Mouse (Mus musculus): ENCODE results near the gene Shroom4. TPM values are rescaled to one million over a fixed set of nuclear protein-coding genes. Genes with fewer than 3 reads are reported as not detected.
A peak's percentile ranks its signal among the peaks of the same experiment; 100 is the strongest.

Shroom4 gene
- polyA plus RNA-seq, 2 experiments, result 0.23 to 0.50 TPM

GRCm38 (mm10) chrX:6594183-6594582 lies 194.5 kb downstream of the Shroom4 start:
- ATAC-seq (ENCODE audit: insufficient read depth) (no peak), DNase-seq (ENCODE audit: low read depth in 3 of 3, low spot score in 3 of 3) (no peak)
- Histone ChIP-seq H3K4me3 (ENCODE audit: insufficient read depth in 1 of 2, low read depth in 2 of 2, low read length in 2 of 2) (no peak overlapping the region), H3K9ac (replicated peaks) (no peak overlapping the region), H3K27ac (no peak overlapping the region), H3K9me3 (ENCODE audit: control insufficient read depth, low read length) (no peaks in the 10 kb centered on the region), H3K36me3 (replicated peaks; ENCODE audit: control insufficient read depth, insufficient read depth, low read depth) (no peaks in the 10 kb centered on the region), H3K4me1 (replicated peaks; ENCODE audit: control insufficient read depth in 2 of 2, insufficient read depth in 2 of 2, low read length in 1 of 2) (no peaks in the 10 kb centered on the region), H3K27me3 (ENCODE audit: control insufficient read depth, insufficient read depth, low read length) (no peaks in the 10 kb centered on the region), H3K4me2 (ENCODE audit: low read depth) (no peak overlapping the region)
- TF ChIP-seq CTCF (IDR thresholded peaks at IDR 0.05; ENCODE audit: low read depth) (no peak), EP300 (IDR thresholded peaks at IDR 0.05; ENCODE audit: low read depth) (no peak)
- WGBS (ENCODE audit: insufficient replicate concordance), result 62% methylated on average over 3 of the region's 3 CpGs

DNA sequence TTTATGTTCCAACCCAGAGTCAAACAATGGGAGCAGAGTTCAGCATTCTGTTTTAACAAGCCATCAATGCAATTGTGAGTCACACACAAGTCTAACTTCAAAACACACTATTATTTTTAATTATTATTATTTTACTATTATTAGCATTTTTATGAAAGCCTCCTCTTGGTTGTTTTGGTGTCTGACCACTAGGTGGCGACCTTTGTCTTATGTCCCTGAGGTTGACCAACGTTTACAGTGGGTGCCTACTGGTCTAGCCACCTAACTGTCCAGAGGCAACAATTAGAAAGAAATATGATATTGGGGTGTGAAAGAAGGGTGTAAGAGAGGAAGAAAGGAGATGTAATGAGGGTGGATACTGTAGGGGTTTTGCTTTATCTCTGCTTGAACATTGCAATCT lies 254.4 kb downstream of the Shroom4 start:
- DNase-seq (ENCODE audit: low read depth in 3 of 3, low spot score in 3 of 3) (peak in 1 of 3 experiments; percentile 0), ATAC-seq (ENCODE audit: insufficient read depth) (no peak)
- no peaks in the 10 kb centered on the region for H3K27me3 ChIP-seq (ENCODE audit: control insufficient read depth, insufficient read depth, low read length)
- no peaks in the 10 kb centered on the region for H3K4me1 ChIP-seq (replicated peaks; ENCODE audit: control insufficient read depth in 2 of 2, insufficient read depth in 2 of 2, low read length in 1 of 2)
- no peaks in the 10 kb centered on the region for H3K9me3 ChIP-seq (ENCODE audit: control insufficient read depth, low read length)
- TF ChIP-seq EP300 (IDR thresholded peaks at IDR 0.05; ENCODE audit: low read depth), result no peak
- peak; percentile 49; the same call in 1 of the 2 replicates for TF ChIP-seq CTCF (IDR thresholded peaks at IDR 0.05; ENCODE audit: low read depth)
- H3K36me3 ChIP-seq (replicated peaks; ENCODE audit: control insufficient read depth, insufficient read depth, low read depth), result no peaks in the 10 kb centered on the region
- H3K4me2 ChIP-seq (ENCODE audit: low read depth), result no peak overlapping the region
- WGBS (ENCODE audit: insufficient replicate concordance), result 5% methylated on average over 2 of the region's 2 CpGs
- no peak overlapping the region for H3K4me3 ChIP-seq (ENCODE audit: insufficient read depth in 1 of 2, low read depth in 2 of 2, low read length in 2 of 2)
- no peak overlapping the region for H3K9ac ChIP-seq (replicated peaks)
- H3K27ac ChIP-seq, result no peak overlapping the region

GRCm38 (mm10) chrX:6658820-6659324 lies 259.2 kb downstream of the Shroom4 start:
- no peaks in the 10 kb centered on the region for H3K9me3 ChIP-seq (ENCODE audit: control insufficient read depth, low read length)
- H3K4me2 ChIP-seq (ENCODE audit: low read depth), result no peak overlapping the region
- WGBS (ENCODE audit: insufficient replicate concordance), result 57% methylated on average over 1 of the region's 1 CpGs
- no peaks in the 10 kb centered on the region for H3K4me1 ChIP-seq (replicated peaks; ENCODE audit: control insufficient read depth in 2 of 2, insufficient read depth in 2 of 2, low read length in 1 of 2)
- no peaks in the 10 kb centered on the region for H3K36me3 ChIP-seq (replicated peaks; ENCODE audit: control insufficient read depth, insufficient read depth, low read depth)
- H3K4me3 ChIP-seq (ENCODE audit: insufficient read depth in 1 of 2, low read depth in 2 of 2, low read length in 2 of 2), result no peak overlapping the region
- no peak overlapping the region for H3K27ac ChIP-seq
- no peaks in the 10 kb centered on the region for H3K27me3 ChIP-seq (ENCODE audit: control insufficient read depth, insufficient read depth, low read length)
- no peak for TF ChIP-seq CTCF (IDR thresholded peaks at IDR 0.05; ENCODE audit: low read depth)
- TF ChIP-seq EP300 (IDR thresholded peaks at IDR 0.05; ENCODE audit: low read depth), result no peak
- ATAC-seq (ENCODE audit: insufficient read depth) (no peak), DNase-seq (ENCODE audit: low read depth in 3 of 3, low spot score in 3 of 3) (no peak)
- H3K9ac ChIP-seq (replicated peaks), result no peak overlapping the region

Other genes with a start within 250 kb of the Shroom4 start
- gene Nudt10, start 226.8 kb upstream of the Shroom4 start, polyA plus RNA-seq (2012; rRNA removed), result 0.08 and 0.14 TPM in 2 replicates
- not detected in 2 replicates for gene Nudt10, start 226.8 kb upstream of the Shroom4 start, polyA plus RNA-seq (2014; fragmentation: Nextera tagmentation; extraction: Ambion mirVana)
- gene Bmp15, start 79.1 kb upstream of the Shroom4 start, polyA plus RNA-seq (2012; rRNA removed), result 0.01 TPM in 1 of 2 replicates, not detected in the other
- not detected in 2 replicates for gene Bmp15, start 79.1 kb upstream of the Shroom4 start, polyA plus RNA-seq (2014; fragmentation: Nextera tagmentation; extraction: Ambion mirVana)

All from liver, embryonic 14.5 days (tissue).